Mouse (Mus musculus): Measurements from ENCODE around the gene Ccdc142.

Gene Ccdc142

DNA sequence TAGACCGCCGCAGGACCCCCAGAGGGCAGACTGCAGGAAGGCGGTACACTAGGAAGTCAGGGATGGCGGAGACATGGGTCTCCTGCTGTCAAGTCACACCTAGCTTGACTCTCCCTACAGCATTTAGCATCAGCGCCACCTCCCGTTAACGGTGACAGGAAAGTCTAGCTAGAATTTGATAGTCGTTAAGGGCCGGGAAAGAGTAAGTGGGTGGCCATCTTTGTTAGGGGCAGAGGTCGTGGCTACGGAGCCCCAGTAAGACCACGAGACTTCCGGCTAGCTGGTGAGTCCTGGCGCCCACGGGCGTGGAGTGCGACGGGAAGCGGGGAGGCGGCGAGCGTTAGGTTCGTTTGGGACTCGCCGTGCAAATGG, at the start of gene Ccdc142, which contains the start of gene Gm42688:
Gene Ccdc142 (plus strand): TSS at position 286 of the 372 bp plus-strand sequence.
Gene Gm42688 (plus strand): TSS at position 302 of the 372 bp plus-strand sequence.
- DNase-seq (ENCODE audit: low read depth) = peak; percentile 89

DNA sequence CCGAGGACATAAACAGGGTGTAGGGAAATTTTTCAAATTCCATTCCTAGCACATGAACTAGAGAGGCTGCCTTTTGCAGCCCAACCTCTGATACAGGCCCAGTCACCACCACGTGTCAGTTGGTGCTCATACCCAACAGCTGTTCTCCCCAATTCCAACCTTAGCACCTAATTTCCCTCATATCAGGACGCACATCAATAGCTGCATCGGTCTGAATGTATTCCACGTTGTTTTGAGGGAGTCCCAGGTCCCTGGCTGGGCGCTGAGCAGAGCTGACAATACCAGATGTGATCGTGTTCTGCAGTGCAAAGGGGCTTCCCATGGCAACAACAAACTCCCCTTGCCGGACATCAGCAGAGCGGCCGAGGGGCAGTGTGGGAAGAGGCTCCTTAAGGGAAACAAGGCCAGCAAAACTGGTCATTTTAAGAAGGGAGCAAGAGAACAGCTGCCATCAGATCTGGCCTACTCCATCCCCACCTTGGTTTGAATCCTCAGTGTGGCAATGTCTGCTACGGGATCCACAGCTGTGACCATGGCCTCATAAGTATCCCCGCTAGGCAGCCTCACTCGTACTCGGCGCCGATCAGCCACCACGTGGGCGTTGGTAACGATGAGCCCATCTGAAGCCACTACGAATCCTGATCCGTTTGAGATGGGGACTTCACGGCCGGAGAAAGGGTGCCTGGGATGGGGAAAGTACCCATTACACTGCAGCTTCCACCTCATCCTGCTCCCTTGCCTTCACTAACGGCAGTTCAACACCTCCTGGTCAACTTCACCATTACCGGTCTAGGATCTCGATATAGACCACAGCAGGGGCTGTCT, 48.1 kb upstream of the Ccdc142 start:
- peak; percentile 45 for DNase-seq (ENCODE audit: low read depth)

DNA sequence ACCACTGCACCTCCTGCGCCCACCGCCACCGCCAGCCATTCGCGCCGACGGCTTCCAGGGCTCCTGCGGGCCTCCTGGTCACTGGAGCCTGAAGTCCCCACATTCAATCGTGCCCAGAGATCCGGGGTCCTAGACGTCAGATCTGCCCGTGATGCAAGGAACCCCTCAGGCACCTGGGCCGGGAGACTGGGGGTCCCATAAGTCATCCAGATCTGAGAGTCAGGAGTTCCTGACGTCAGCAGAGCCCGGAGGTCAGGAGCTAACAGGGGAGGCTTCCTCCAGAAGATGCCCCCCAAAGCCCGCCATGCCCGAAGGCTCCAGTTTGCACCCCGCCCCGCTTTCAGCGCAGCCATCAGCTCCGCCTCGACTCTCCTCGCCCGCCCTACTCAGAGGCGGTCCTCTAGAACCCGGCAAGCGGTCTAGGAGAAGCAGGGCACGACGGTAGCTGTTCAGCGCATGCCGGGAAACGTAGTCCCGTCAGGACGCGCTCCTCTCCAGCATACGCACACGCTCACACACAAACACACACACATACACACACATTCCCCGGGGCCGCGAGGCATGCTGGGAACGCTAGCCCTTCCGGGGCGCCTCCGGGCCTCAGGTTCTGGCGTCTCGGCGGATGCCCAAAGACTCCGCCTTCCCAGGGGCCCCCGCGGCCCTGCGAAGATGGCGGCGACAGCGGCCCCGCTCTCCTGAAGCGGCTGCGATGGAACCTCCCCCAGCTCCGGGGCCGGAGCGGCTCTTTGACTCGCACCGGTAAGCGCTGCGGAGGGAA, 47.1 kb upstream of the Ccdc142 start, which contains the start of gene Aup1:
Gene Aup1 (plus strand): TSS at position 448 of the 778 bp plus-strand sequence.
- peak; percentile 97 for DNase-seq (ENCODE audit: low read depth)

DNA sequence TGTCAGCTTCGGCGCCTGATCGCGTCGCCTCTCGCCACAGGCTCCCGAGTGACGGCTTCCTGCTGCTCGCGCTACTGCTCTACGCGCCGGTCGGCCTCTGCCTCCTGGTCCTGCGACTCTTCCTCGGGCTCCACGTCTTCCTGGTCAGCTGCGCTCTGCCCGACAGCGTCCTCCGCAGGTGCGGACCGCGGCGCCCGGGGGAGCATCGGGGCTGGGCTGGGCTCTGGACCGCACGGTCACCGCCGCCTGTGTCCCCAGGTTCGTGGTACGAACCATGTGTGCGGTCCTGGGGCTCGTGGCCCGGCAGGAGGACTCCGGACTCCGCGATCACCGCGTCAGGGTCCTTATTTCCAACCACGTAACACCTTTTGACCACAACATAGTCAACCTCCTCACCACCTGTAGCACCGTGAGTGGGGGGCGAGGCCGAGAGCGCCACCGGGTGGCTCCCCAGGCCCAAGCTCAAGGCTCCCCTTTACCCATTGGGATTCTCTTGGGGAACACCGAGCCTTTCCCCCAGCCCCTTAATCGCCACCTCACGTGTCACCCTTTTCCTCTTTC, 46.5 kb upstream of the Ccdc142 start, which contains the start of gene Htra2:
Gene Htra2 (minus strand): TSS at position 403 of the 561 bp plus-strand sequence.
- no peak for DNase-seq (ENCODE audit: low read depth)

DNA sequence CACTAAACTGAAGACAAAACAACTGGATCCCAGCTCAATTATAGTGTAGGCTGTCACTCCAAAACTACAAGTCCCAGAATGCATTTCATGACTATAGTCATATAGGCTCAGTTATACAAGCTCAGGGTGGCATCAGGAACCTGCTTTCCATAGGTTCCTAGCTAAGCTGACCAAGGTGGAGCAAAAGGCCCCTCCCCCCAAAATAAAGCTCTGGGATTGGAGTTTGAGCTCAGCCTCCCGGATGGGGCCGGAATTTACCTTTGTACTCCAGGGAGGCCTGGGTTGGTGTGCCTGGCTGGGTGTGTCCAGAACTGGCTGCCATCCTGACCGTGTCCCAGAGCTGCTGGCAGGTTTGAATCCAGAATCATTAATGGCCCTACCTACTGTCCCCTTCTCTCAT, 43.6 kb upstream of the Ccdc142 start, which contains the start of gene Dqx1:
Gene Dqx1 (plus strand): TSS at position 55 of the 400 bp plus-strand sequence.
- no peak for DNase-seq (ENCODE audit: low read depth)

DNA sequence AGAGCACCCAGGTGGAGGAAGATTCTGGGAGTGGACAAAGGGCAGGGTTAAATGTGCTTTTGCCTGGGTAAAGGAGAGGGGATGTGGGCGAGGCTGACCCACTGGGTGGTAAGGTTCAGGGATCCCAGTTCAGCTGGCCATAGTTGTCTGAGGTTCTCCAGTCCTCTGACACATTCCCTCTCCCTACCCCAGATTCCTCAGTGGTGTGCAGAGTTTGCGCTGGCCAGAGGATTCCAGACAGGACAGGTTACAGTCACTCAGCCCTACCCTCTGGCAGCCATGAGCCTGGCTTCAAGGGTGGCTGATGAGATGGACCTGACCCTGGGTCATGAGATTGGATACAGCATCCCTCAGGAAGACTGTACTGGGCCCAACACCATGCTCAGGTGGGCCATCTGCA, 42.7 kb upstream of the Ccdc142 start:
- DNase-seq (ENCODE audit: low read depth) = no peak

DNA sequence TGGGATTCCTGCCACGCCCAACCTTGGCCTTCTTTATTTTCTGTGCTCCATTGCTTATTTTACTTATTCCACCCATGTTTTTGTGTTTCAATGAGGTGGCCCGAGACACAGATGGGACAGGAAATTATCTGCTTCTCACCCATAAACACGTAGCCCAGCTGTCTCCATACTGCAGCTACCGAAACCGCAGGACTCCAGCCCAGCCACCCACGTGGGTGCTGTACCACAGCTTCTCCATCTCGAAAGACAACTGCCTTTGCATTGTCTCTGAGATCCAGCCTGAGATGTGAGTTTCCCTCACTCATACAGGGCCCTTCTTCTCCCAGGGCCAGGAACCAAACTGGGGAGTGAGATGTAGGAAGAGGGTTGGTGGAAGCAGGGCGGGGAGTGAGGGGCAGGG, 35.4 kb upstream of the Ccdc142 start:
- no peak for DNase-seq (ENCODE audit: low read depth)

DNA sequence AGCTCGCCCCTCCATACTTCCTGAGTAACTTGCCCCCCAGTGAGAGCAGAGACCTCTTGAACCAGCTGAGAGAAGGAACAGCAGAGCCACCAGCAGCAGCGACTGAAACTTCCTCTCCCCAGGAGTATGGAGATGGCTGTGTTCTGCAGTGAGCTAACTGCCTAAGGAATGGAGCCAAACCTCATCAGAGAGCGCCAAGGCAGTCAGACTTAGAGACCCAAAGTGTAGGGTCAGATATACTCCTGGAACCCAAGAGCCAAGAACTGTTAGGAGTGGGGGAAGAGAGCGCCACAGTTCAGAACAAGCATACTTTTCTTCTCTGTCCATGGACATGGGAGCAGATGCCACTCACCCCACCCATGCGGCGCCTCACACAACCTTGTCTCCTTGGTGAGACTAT, 35.0 kb upstream of the Ccdc142 start:
- no peak for DNase-seq (ENCODE audit: low read depth)

DNA sequence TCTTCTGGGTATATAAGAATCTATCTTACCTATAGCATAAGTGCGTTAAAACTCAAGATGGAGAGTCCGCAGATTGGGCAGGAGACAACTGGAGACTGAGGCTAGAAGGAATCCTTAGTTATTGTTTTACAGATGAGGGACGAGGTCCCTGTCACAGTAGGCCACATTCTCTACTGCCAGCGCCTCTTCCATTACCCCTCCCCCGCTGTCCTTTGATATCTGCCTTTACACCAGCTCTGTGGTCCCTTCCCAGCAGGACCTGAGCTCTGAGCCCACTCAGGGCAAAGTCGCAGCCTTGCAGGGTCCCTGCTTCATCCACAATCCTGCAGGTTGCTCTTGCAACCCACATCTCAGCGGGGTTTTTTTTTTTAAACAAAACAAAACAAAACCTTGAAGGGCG, 33.2 kb upstream of the Ccdc142 start:
- no peak for DNase-seq (ENCODE audit: low read depth)

DNA sequence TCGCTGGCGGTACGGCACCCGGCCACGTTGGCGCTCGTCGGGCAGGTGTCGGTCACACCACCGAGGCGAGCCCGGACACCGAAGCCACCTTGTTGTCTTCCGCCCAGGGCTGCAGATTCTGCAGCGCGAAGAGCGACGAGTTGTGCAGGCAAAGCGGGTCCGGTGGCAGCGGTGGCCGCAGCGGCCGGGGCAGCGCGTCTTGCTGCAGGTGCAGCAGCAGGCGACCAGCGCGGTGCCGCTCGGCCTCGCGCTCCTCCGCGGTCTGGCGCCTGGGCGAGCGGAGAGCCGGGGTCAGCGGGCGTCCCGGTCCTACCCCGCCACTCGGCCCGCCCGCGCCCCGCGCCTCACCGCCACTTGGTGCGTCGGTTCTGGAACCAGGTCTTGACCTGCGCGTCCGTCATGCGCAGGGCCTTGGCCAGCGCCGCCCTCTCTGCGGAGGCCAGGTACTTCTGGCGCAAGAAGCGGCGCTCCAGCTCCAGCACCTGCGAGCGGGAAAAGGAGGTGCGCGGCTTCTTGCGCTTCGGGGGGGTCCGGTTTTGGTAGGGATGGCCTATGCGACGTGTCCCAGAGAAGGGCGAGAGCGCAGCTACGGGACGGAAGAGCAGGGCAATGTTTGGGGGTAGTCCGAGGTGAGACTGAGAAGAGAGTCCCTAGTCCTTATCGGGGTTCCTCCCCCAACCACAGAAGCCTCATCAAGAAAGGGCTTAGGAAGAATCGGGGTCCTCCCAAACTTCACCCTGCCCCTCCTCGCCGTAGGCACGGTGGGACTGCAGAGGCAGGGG, 32.5 kb upstream of the Ccdc142 start:
- no peak for DNase-seq (ENCODE audit: low read depth)

DNA sequence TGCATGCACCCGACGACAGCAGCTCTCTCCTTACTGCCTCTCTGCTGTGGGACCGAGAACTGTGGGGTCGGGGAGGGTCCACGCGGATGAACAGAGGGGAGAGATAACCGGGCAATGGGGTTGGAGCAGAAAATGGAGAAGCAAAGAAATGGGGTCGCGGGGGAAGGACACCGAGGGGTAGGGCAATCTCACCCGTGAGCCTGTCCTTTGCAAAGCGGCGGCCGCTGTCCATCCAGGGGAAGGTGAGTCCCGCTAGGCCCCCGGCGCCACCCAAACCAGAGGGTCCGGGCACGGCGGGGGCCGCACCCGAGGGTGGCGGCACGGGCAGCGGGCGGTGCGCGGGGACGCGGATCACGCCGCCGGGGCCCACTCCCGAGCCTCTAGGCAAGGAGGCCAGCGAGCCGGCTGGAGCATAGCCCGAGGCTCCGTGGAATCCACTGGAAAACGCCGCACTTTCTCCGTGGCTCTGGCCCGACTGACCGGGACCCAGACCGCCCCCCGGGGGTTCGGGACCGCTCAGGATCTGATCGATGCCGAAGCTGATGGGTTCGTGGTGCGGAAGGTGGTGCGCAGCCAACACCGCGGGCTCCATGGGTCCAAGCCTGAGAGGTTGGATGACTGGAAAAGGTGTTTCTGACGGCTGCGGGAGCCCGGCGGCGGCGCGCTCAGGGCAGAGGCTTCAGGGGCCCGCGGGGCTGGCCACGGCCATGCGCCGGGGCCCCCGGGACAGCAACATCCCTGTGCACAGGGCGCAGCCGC, 31.7 kb upstream of the Ccdc142 start:
- DNase-seq (ENCODE audit: low read depth) = no peak

DNA sequence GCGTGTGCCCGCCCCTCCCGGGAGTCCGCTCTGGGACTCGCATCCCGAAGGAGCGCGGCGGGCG, 31.3 kb upstream of the Ccdc142 start, which contains the start of gene Tlx2:
Gene Tlx2 (minus strand): TSS at position 47 of the 64 bp plus-strand sequence.
- no peak for DNase-seq (ENCODE audit: low read depth)

DNA sequence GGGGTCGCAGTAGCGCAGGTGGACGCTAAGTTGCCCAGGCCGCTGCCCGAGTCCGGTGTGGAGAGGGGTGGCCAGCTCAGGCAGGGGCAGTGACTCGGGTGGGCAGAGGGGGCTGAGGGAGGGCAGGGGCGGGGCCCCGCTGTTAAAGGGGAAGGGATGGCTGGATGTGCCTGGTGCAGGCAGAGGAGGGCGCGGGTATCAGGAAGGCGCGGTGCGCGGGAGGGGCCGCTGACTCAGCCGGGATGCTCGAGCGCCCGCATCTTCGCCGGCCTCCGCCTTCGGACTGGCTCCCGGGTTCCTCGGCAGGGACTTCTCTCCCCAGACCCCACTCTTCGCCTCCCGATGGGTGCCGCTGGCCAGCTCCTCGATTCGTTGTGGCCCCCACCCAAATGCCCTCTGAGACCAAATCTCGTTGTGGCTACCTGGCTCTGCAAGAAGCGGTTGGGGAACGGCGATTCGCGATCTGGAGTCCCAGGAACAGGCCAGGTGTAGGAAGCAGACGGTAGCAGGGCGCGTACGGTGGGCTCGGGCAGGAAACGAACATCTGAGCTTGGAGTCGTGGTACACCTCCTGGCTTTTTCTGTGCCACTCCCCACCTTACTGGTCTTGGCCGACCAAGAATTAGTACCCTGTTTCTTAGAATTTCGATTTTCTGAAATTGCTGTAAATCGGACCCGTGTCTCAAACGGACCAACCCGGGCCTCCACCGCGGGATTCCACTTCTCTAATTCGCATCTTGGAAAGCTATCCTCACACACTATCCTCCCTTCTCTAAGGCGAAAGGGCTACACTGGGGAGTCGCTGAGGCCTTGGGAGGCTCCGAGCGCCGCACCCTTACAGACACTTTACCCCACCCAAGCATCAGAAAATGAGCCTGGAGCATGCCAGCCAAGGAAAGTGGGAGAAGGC, 30.8 kb upstream of the Ccdc142 start:
- DNase-seq (ENCODE audit: low read depth) = no peak

DNA sequence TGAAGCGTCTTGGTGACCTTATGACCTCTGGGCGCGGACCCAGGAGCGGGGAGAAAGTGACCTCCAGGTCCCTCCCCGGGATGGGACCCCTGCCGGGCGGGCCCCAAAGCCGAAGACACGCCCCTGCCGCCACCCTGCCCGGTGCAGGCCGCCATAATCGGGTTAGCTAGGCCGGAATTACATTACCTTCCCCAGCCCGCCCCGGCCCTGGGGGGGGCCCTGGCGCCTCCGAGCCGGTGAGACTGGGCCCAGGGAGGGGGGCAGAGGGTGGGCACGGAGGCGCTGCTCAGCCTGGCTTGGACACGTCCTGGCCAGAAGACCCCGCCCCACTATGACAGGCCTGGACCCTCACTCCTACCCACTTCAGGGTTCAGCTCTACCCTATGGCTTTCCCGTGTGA, 30.2 kb upstream of the Ccdc142 start:
- no peak for DNase-seq (ENCODE audit: low read depth)

DNA sequence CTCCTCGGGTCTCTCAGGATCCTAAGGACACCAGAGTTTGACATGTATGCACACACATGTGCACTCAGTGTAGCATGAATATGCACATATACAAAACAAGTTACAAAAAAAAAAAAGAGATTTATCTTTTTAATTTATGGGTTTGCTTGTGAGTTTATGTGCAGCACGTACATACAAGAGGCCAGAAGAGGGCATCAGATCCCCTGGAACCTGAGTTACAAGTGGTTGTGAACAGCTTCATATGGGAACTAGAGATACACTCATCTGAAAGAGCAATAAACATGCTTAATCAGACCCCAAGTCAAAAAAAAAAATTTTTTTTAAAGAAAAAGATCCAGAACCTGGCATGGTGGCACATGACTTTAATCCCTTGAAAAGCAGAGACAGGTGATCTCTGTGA, 26.4 kb upstream of the Ccdc142 start:
- DNase-seq (ENCODE audit: low read depth) = no peak

DNA sequence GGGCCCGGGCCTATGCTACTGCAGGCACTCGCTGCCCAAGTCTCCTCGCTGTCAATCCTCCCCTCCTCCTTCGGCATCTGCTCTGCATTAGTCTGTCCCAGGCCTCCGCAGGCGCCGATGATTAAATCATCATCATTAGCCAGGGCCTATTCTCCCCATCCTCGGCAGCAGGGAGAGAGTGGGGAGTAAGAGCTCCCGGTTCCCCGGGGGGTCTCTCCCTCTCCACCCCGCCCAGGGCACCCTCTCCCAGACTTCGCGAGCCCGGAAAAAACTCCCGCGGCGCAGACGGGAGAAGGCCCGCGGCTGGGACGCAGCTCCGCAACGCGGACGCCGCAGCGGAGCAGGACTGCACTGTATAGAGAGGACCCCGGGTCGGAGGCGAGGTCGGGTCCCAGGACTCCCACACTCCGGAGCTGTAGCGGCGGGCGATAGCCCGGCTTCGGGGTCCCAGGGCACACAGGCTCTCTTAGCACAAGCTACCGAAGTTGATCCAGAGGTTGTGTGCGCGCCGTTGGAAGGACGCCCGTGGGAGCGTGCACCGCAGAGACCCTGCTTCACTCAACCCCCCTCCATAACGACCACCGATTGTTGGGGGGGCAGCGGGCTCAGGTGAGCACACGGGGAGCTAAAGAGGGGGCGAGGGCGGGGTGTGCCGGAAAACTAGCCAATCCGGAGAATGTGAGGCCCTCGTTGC, 23.6 kb upstream of the Ccdc142 start, which contains the start of gene Pcgf1:
Gene Pcgf1 (plus strand): TSS at position 240 of the 694 bp plus-strand sequence.
- no peak for DNase-seq (ENCODE audit: low read depth)

DNA sequence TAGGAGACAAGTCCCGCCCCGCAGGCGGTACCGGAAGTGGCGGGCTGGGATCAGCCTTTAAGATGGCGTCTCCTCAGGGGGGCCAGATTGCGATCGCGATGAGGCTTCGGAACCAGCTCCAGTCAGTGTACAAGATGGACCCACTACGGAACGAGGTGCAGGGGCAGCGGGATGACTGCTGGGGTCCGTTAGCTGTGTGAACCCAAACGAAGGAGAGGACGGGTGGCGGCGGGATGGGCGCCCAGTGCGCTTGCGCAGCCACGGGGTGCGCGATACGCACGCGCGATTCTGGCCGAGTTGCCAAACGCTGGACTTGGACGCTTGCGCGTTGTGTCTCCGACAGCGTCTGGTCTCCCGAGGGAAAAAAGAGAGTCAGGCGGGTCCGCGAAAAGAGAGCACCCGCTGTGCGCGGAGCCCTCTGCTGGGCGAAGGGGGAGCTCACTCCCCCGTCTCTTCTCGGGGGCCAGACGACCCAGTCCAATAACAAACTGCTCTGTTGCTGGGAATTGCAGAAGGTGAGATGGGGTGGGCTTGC, 23.0 kb upstream of the Ccdc142 start:
- DNase-seq (ENCODE audit: low read depth) = peak; percentile 98

DNA sequence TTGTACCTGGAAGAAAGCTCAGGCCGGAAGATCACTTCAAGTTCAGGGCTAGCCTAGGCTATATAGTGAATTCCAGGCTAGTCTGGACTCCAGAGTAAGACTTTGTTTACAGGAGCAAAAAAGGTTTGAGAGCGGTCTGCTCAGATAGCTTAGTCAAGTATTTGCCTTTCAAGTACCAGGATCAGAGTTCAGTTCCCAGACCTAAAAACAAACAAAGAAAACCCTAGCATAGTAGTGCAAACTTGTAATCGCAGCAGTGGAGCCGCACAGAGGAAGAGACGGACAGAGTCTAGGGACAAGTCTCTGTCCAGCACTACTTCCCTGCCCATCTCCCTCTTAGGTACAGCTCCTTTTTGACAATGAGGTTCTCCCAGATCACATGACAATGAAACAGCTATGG, 21.2 kb upstream of the Ccdc142 start:
- DNase-seq (ENCODE audit: low read depth) = no peak

DNA sequence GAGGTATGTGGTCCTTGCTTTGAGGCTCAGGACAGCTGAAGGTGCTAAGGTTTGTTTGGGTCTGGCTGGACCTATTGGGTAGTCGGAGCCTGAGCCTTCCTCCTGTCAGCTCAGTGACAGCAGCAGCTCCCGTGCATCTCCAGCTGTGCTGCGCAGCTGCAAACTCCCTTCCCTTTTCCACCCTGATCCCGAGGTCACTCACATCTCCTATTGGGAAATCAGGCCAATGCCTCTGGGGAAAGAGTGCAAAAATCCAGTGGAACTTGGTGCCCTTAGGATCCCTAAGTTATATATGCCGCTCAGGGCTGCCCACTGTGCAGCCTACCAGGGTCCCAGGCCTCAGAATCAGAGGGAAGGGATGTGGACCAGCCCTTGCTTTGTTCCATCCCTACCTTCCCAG, 17.9 kb upstream of the Ccdc142 start:
- DNase-seq (ENCODE audit: low read depth) = no peak

DNA sequence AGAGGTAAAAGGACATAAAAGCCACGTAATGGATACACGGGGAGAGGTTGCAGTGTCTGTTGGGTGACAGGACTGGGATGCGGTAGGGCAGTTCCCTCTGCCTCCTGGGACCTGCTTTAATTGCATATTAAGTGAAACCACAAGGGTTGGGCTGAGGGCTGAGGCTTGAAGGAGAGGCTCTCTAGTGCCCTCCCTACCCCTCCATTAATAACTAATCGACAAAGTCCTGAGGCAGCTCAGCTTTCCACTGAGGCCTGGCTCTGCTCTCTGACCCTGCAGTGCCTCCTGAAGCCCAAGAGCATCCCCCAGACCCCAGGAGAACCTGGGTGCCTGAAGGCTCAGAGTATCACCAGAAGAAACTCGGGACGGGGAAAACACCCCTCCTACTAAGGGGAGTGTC, 16.9 kb upstream of the Ccdc142 start:
- no peak for DNase-seq (ENCODE audit: low read depth)

Measured in c-Kit-positive CD71-positive TER-119-negative erythroid progenitor cells, embryonic 14.5 days (primary cell).